ENCODE assay signal across 18 mouse cellular contexts in the genomic region with DNA sequence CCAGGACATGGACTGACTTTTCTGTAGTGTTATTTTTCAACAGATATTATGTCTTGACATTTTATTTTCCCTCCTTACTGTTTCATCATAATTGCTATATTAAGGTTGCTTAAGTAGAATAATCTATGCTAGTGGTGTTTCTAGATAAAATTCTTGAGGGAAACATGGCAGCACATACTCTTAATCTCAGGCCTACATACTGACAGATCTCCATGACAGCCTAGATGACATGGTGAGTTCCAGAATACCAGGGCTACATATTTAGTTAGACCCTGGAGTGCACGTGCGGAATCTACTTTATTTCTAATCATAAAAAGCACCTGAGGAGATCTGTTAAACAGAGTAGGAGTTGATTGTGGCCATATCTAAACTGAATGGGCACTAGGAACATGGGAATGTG.
"Had no signal": no experiment of that assay in that cellular context is flagged by ENCODE, and none has a peak within 500 bp of the region (broad histone marks: within the 10 kb centered on the region; RNA-seq: fewer than 3 reads in every experiment).

No protein-coding gene starts in this region.

- H3K9ac ChIP-seq: liver, embryonic 14.5 days; lung, embryonic 14.5 days; midbrain, embryonic 12.5 days; midbrain, embryonic 15.5 days; neural tube, embryonic 12.5 days; neural tube, embryonic 15.5 days; stomach, embryonic 15.5 days had no signal

- H3K27me3 ChIP-seq: midbrain, embryonic 12.5 days; midbrain, embryonic 15.5 days; neural tube, embryonic 12.5 days; neural tube, embryonic 15.5 days; stomach, embryonic 15.5 days had no signal

- H3K27ac ChIP-seq: kidney, postnatal 0 days; layer of hippocampus, adult 2 months; left cerebral cortex, adult 2 months; liver, embryonic 14.5 days; midbrain, embryonic 12.5 days; midbrain, embryonic 15.5 days; neural tube, embryonic 12.5 days; neural tube, embryonic 15.5 days; stomach, embryonic 15.5 days had no signal

- H3K4me3 ChIP-seq: layer of hippocampus, adult 2 months; left cerebral cortex, adult 2 months; midbrain, embryonic 12.5 days; midbrain, embryonic 15.5 days; neural tube, embryonic 12.5 days; neural tube, embryonic 15.5 days; stomach, embryonic 15.5 days had no signal

- ATAC-seq: intestine, postnatal 0 days; midbrain, embryonic 15.5 days had no signal

- H3K4me2 ChIP-seq: lung, embryonic 14.5 days; midbrain, embryonic 12.5 days; midbrain, embryonic 15.5 days; neural tube, embryonic 12.5 days; neural tube, embryonic 15.5 days; stomach, embryonic 15.5 days had no signal

- DNase-seq: layer of hippocampus, adult 9-11 months; layer of hippocampus, postnatal 36 days; lung, embryonic 14.5 days; lung, postnatal 10 days; right cerebral cortex, adult 18-20 months; right cerebral cortex, postnatal 14 days; right cerebral cortex, postnatal 4 days; thymus, postnatal 25 days had no signal

- H3K4me1 ChIP-seq: midbrain, embryonic 12.5 days; midbrain, embryonic 15.5 days; neural tube, embryonic 12.5 days; neural tube, embryonic 15.5 days; stomach, embryonic 15.5 days had no signal

- H3K9me3 ChIP-seq: midbrain, embryonic 12.5 days; midbrain, embryonic 15.5 days; neural tube, embryonic 12.5 days; neural tube, embryonic 15.5 days; stomach, embryonic 15.5 days had no signal
